Mouse (Mus musculus) heart, adult 9 months (tissue): ENCODE data around the gene Fam163a.

Experiments used
- DNase-seq, 2 experiments: peaks; one replicate each; pipeline ENCODE4 v3.0.0; 2022; ENCODE audit warnings: low spot score in 2 of 2

Gene Fam163a

GRCm38 (mm10) chr1:156028340-156028975, 176.4 kb downstream of the Fam163a start:
- DNase-seq = no peak

GRCm38 (mm10) chr1:156027849-156028248, 177.0 kb downstream of the Fam163a start:
- DNase-seq = no peak
